Mouse (Mus musculus) heart, embryonic 15.5 days (tissue): Measurements from ENCODE around the gene Ptpre. TPM values are rescaled to one million over a fixed set of nuclear protein-coding genes. Genes with fewer than 3 reads are reported as not detected.
"Not testable (repeated sequence)": the region's sequence is repeated elsewhere in the genome, so short reads cannot be mapped to it uniquely, and the experiment has no call there.

Experiments
- ATAC-seq: fragments of 200-750 bp; cut with Nextera tagmentation; replicated peaks from 2 replicates; pipeline ENCODE4 v1.8.0; 2017; ENCODE audit warnings: low read depth, moderate TSS enrichment; ENCODE audit not compliant: insufficient number of reproducible peaks, insufficient read depth, low FRiP score
- H3K27ac ChIP-seq: fragments of 300-500 bp; sonication (generic); 2 replicates; pipeline ENCODE4 v1.5.1; 2015; ENCODE audit warnings: mild to moderate bottlenecking, inconsistent platforms
- H3K27me3 ChIP-seq: fragments of 300-500 bp; sonication (generic); 2 replicates; pipeline ENCODE4 v1.6.1; 2015; ENCODE audit warnings: inconsistent platforms
- H3K36me3 ChIP-seq: fragments of 300-500 bp; sonication (generic); 2 replicates; pipeline ENCODE4 v1.6.1; 2015; ENCODE audit warnings: mild to moderate bottlenecking, inconsistent platforms
- H3K4me1 ChIP-seq: fragments of 300-500 bp; sonication (generic); replicated peaks from 2 replicates; pipeline ENCODE4 v1.6.1; 2015; ENCODE audit warnings: inconsistent platforms
- H3K4me2 ChIP-seq: fragments of 300-500 bp; sonication (generic); 2 replicates; pipeline ENCODE4 v1.6.1; 2015; ENCODE audit warnings: inconsistent platforms, mild to moderate bottlenecking, moderate library complexity
- H3K4me3 ChIP-seq: fragments of 300-500 bp; sonication (generic); 2 replicates; pipeline ENCODE4 v1.5.1; 2015; ENCODE audit warnings: mild to moderate bottlenecking, inconsistent platforms
- H3K9ac ChIP-seq: fragments of 300-500 bp; sonication (generic); 2 replicates; pipeline ENCODE4 v1.6.1; 2015; ENCODE audit warnings: mild to moderate bottlenecking, inconsistent platforms
- H3K9me3 ChIP-seq: fragments of 300-500 bp; sonication (generic); replicated peaks from 2 replicates; pipeline ENCODE4 v1.6.1; 2016; ENCODE audit warnings: inconsistent platforms
- WGBS: fragments of 180-500 bp; shearing (Covaris S2); methylation state at CpG from one replicate; pipeline ENCODE4 v1.1.7; 2015; ENCODE audit warnings: mixed read lengths; 5-methylcytosine and 5-hydroxymethylcytosine counted together
- polyA plus RNA-seq: library from polyadenylated mRNA; unstranded; fragments of >200 nt; fragmentation: Nextera tagmentation; extraction: Ambion mirVana; gene quantifications from 2 replicates; pipeline ENCODE4 v1.2.1, GENCODE M21; 2015

The Ptpre gene
- 2.1 and 4.0 TPM in 2 replicates for polyA plus RNA-seq

GRCm38 (mm10) chr7:135537341-135537901, at the start of gene Ptpre:
Gene Ptpre (plus strand): TSS chr7:135537481.
- H3K9ac ChIP-seq, result peak within 1 kb of the TSS; percentile 58
- ATAC-seq, result peak; percentile 90
- 3% methylated on average over 28 of the region's 28 CpGs for WGBS
- peak within 1 kb of the TSS; percentile 67 for H3K4me3 ChIP-seq
- H3K27me3 ChIP-seq, result peaks cover 31% of the 10 kb centered on the region
- no peak within 1 kb of the TSS for H3K27ac ChIP-seq
- peak within 1 kb of the TSS; percentile 97 for H3K4me2 ChIP-seq
- no peaks in the 10 kb centered on the region for H3K36me3 ChIP-seq
- H3K9me3 ChIP-seq, result no peaks in the 10 kb centered on the region
- peaks cover 9% of the 10 kb centered on the region for H3K4me1 ChIP-seq

DNA sequence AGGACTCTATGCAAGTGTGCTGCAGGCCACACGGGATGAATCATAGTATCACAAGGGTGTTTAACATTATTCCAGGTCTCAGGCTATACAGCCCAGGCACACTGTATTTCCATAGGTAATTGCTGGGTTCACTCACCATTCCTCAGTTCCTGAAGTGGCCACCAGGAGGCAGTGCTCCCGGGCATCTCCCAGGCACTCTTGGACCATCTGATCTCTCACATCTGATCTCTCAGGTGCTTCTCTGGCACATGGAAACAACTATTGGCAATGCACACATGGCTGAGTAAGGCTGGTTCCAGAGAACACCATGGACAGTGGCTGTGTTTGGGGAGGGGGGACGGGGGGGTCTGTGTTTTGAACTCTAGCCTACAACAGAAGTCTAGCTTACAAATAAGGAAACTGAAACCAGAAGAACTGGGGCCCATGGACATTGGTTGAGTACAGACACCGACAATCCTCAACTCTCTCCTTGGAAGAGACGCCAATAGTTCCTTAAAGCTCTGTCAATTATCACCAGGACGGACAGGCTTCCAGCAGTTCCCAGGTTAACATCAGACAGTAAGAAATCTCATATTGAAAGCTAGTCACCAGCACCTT, 49.0 kb upstream of the Ptpre start:
- H3K4me3 ChIP-seq, result no peak overlapping the region
- no peak for ATAC-seq
- no peaks in the 10 kb centered on the region for H3K36me3 ChIP-seq
- H3K27ac ChIP-seq, result no peak overlapping the region
- no peak overlapping the region for H3K4me2 ChIP-seq
- H3K9ac ChIP-seq, result no peak overlapping the region
- peaks cover 14% of the 10 kb centered on the region for H3K27me3 ChIP-seq
- H3K9me3 ChIP-seq, result no peaks in the 10 kb centered on the region
- WGBS, result 57% methylated on average over 6 of the region's 6 CpGs
- no peaks in the 10 kb centered on the region for H3K4me1 ChIP-seq

GRCm38 (mm10) chr7:135489724-135490499, 47.4 kb upstream of the Ptpre start:
- Histone ChIP-seq H3K9ac (no peak overlapping the region), H3K36me3 (no peaks in the 10 kb centered on the region), H3K27ac (no peak overlapping the region), H3K4me1 (no peaks in the 10 kb centered on the region), H3K9me3 (no peaks in the 10 kb centered on the region), H3K4me2 (no peak overlapping the region), H3K27me3 (peaks cover 5% of the 10 kb centered on the region; the same call in 1 of the 2 replicates), H3K4me3 (no peak overlapping the region)
- ATAC-seq, result no peak
- 63% methylated on average over 9 of the region's 9 CpGs for WGBS

- Histone ChIP-seq H3K27ac (no peak overlapping the region), H3K36me3 (no peaks in the 10 kb centered on the region), H3K4me2 (no peak overlapping the region), H3K4me1 (no peaks in the 10 kb centered on the region), H3K27me3 (peaks cover 5% of the 10 kb centered on the region; the same call in 1 of the 2 replicates), H3K4me3 (no peak overlapping the region), H3K9me3 (no peaks in the 10 kb centered on the region), H3K9ac (no peak overlapping the region)
- 53% methylated on average over 8 of the region's 8 CpGs for WGBS
- no peak for ATAC-seq
Observed at GRCm38 (mm10) chr7:135490500-135490886, 46.8 kb upstream of the Ptpre start.

- Histone ChIP-seq H3K27me3 (no peaks in the 10 kb centered on the region), H3K36me3 (no peaks in the 10 kb centered on the region), H3K4me3 (no peak overlapping the region), H3K27ac (no peak overlapping the region), H3K4me1 (no peaks in the 10 kb centered on the region), H3K9ac (no peak overlapping the region), H3K4me2 (no peak overlapping the region), H3K9me3 (no peaks in the 10 kb centered on the region)
- WGBS, result 33% methylated on average over 3 of the region's 3 CpGs
- ATAC-seq, result no peak
Observed at GRCm38 (mm10) chr7:135495303-135495702, 42.0 kb upstream of the Ptpre start.

DNA sequence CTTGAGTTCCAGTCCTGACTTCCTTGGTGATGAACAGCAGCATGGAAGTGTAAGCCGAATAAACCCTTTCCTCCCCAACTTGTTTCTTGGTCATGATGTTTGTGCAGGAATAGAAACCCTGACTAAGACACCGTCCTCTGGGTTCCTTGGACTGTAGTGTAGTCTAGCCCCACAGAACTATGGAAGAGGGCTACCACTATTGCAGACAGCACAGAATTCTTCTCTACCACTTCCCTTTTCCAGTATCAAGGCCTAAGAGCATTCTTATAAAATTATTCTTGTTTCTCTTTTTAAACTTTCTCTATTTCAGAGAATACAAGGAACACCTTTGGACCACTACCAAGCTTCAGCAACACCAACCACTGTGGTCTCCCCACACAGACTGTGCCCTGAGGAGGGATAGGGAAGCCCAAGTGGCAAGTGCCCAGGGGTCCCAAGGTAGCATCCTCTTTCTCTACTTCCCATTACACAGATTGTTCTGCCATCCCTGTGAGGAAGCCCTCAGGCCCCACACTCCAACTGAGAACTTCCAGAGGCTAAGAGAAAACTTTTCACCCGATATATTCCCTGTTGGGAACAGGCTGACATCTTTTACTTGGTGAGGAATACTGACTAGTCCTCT, 38.6 kb upstream of the Ptpre start:
- ATAC-seq, result no peak
- 76% methylated on average over 3 of the region's 3 CpGs for WGBS
- Histone ChIP-seq H3K9me3 (no peaks in the 10 kb centered on the region), H3K36me3 (no peaks in the 10 kb centered on the region), H3K27ac (no peak overlapping the region), H3K4me3 (no peak overlapping the region), H3K27me3 (no peaks in the 10 kb centered on the region), H3K4me1 (no peaks in the 10 kb centered on the region), H3K4me2 (no peak overlapping the region), H3K9ac (no peak overlapping the region)

GRCm38 (mm10) chr7:135499403-135499802, 37.9 kb upstream of the Ptpre start:
- Histone ChIP-seq H3K27me3 (no peaks in the 10 kb centered on the region), H3K4me2 (no peak overlapping the region), H3K9ac (no peak overlapping the region), H3K4me1 (no peaks in the 10 kb centered on the region), H3K4me3 (no peak overlapping the region), H3K27ac (no peak overlapping the region), H3K9me3 (no peaks in the 10 kb centered on the region), H3K36me3 (no peaks in the 10 kb centered on the region)
- ATAC-seq, result no peak
- 38% methylated on average over 2 of the region's 2 CpGs for WGBS

- not testable (repeated sequence) for H3K27ac ChIP-seq, H3K4me3 ChIP-seq, H3K36me3 ChIP-seq, ATAC-seq, H3K4me1 ChIP-seq, H3K9ac ChIP-seq, H3K27me3 ChIP-seq, H3K4me2 ChIP-seq, H3K9me3 ChIP-seq
- 86% methylated on average over 5 of the region's 5 CpGs for WGBS
Observed at GRCm38 (mm10) chr7:135506506-135506905, 30.8 kb upstream of the Ptpre start.

- no peak overlapping the region for H3K27ac ChIP-seq
- 84% methylated on average over 4 of the region's 4 CpGs for WGBS
- H3K9ac ChIP-seq, result no peak overlapping the region
- no peaks in the 10 kb centered on the region for H3K36me3 ChIP-seq
- H3K9me3 ChIP-seq, result no peaks in the 10 kb centered on the region
- no peaks in the 10 kb centered on the region for H3K27me3 ChIP-seq
- H3K4me1 ChIP-seq, result no peaks in the 10 kb centered on the region
- no peak for ATAC-seq
- H3K4me3 ChIP-seq, result no peak overlapping the region
- no peak overlapping the region for H3K4me2 ChIP-seq
Observed at GRCm38 (mm10) chr7:135508602-135509001, 28.7 kb upstream of the Ptpre start.

DNA sequence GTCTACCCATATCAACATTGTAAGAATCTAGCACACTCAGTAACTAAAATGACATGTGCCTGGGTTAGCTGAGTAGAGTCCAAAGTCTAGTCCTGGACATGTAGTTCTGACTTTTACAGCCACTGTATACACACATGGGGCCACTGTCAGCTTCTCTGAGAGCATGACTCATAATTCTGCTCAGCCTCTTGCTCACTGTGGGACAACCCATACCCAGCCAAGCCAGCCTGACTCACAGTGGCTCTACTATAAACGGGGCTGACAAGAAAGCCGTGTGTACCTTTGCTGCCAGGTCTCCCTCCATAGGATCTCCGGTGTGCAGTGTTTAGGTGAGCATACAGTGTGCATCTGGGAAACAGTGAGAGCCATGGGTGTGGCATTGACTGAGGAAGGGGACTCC, 28.0 kb upstream of the Ptpre start:
- no peak overlapping the region for H3K4me2 ChIP-seq
- no peak overlapping the region for H3K9ac ChIP-seq
- H3K27ac ChIP-seq, result no peak overlapping the region
- no peaks in the 10 kb centered on the region for H3K27me3 ChIP-seq
- no peaks in the 10 kb centered on the region for H3K36me3 ChIP-seq
- H3K4me1 ChIP-seq, result no peaks in the 10 kb centered on the region
- no peak for ATAC-seq
- H3K4me3 ChIP-seq, result no peak overlapping the region
- WGBS, result 85% methylated on average over 3 of the region's 3 CpGs
- no peaks in the 10 kb centered on the region for H3K9me3 ChIP-seq

DNA sequence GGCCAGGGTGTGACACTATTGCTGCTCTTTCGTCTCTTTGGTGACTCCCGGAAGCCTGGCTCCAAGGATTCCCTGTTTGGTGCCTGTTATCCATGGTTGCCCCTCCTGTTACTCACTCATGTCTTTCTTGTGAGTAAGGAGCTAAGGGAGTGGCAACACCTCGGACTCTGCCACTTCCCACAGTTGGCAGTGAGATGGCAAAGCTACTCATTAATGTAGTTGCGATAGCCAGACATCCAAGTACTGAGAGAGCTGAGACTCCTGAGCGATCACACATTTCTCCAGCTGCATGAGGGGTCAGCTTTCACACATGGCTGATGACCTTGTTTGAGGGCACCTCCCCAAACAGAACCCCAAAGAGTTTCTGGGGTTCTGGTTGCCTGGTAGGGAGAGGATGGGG, 26.9 kb upstream of the Ptpre start:
- Histone ChIP-seq H3K9ac (no peak overlapping the region), H3K4me2 (no peak overlapping the region), H3K36me3 (no peaks in the 10 kb centered on the region), H3K4me1 (no peaks in the 10 kb centered on the region), H3K27ac (no peak overlapping the region), H3K27me3 (no peaks in the 10 kb centered on the region), H3K4me3 (no peak overlapping the region), H3K9me3 (no peaks in the 10 kb centered on the region)
- ATAC-seq, result no peak
- WGBS, result 78% methylated on average over 5 of the region's 5 CpGs
